Mouse (Mus musculus): ENCODE measurements around the gene Gm21725.
"Not testable (repeated sequence)": the region's sequence is repeated elsewhere in the genome, so short reads cannot be mapped to it uniquely, and the experiment has no call there.

The Gm21725 gene

DNA sequence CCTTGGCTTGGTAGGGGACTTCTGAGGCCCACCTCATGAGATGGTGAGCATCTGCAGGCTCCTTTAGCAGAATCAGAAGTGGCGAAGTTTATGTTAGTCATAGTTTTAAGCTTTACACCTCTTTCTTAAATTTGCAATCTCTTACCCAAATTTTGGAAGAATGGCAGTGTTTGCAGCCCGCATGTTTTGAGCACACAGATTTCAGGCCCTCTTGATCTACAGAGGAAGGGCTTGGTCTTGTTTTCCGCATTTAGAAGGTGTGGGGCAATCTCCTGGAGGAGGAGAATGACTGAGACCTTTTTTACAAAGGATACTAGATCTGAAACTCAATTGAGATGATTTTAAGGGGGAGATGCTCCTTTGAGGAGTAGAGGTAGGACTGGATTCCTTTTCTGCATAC is at the start of gene Gm21725:
Gene Gm21725 (minus strand): TSS at position 101 of the 400 bp plus-strand sequence.
- ATAC-seq (ENCODE audit: low TSS enrichment) = not testable (repeated sequence)
